Mouse (Mus musculus): ENCODE measurements around the gene Nucb1. TPM values are rescaled to one million over a fixed set of nuclear protein-coding genes. Genes with fewer than 3 reads are reported as not detected.
"Not testable (repeated sequence)": the region's sequence is repeated elsewhere in the genome, so short reads cannot be mapped to it uniquely, and the experiment has no call there.

The Nucb1 gene
- total RNA-seq, 2 experiments from 2014 or later, result 97.1 to 109 TPM

GRCm38 (mm10) chr7:45525809-45526473 is 15.7 kb upstream of the Nucb1 start, which contains the start of the genes Ppp1r15a and Plekha4:
Gene Ppp1r15a (minus strand): TSS chr7:45526268.
Gene Plekha4 (plus strand): TSS chr7:45526330.
- DNase-seq (ENCODE audit: low spot score in 2 of 2), result peak; percentile 96 to 97

GRCm38 (mm10) chr7:45524841-45525621 is 14.8 kb upstream of the Nucb1 start:
- DNase-seq (ENCODE audit: low spot score in 2 of 2), result no peak

GRCm38 (mm10) chr7:45523678-45524170 is 13.5 kb upstream of the Nucb1 start:
- DNase-seq (ENCODE audit: low spot score in 2 of 2), result no peak

GRCm38 (mm10) chr7:45522957-45523676 is 12.9 kb upstream of the Nucb1 start:
- DNase-seq (ENCODE audit: low spot score in 2 of 2), result no peak

GRCm38 (mm10) chr7:45522194-45522752 is 12.1 kb upstream of the Nucb1 start:
- DNase-seq (ENCODE audit: low spot score in 2 of 2), result no peak

- DNase-seq (ENCODE audit: low spot score in 2 of 2), result peak; percentile 85 to 92
Observed at GRCm38 (mm10) chr7:45521728-45522184, 11.6 kb upstream of the Nucb1 start.

GRCm38 (mm10) chr7:45520605-45521004 is 10.4 kb upstream of the Nucb1 start:
- no peak for DNase-seq (ENCODE audit: low spot score in 2 of 2)

GRCm38 (mm10) chr7:45519345-45520120 is 9.3 kb upstream of the Nucb1 start:
- DNase-seq (ENCODE audit: low spot score in 2 of 2), result no peak

- DNase-seq (ENCODE audit: low spot score in 2 of 2), result no peak
Observed at GRCm38 (mm10) chr7:45518618-45519017, 8.4 kb upstream of the Nucb1 start.

- DNase-seq (ENCODE audit: low spot score in 2 of 2), result not testable (repeated sequence)
Observed at GRCm38 (mm10) chr7:45516846-45517245, 6.6 kb upstream of the Nucb1 start.

GRCm38 (mm10) chr7:45515436-45515835 is 5.2 kb upstream of the Nucb1 start:
- no peak for DNase-seq (ENCODE audit: low spot score in 2 of 2)

GRCm38 (mm10) chr7:45514411-45514810 is 4.2 kb upstream of the Nucb1 start:
- no peak for DNase-seq (ENCODE audit: low spot score in 2 of 2)

GRCm38 (mm10) chr7:45509181-45509882 is 874 bp downstream of the Nucb1 start:
- DNase-seq (ENCODE audit: low spot score in 2 of 2), result no peak

- no peak for DNase-seq (ENCODE audit: low spot score in 2 of 2)
Observed at GRCm38 (mm10) chr7:45508561-45508960, 1.6 kb downstream of the Nucb1 start.

- DNase-seq (ENCODE audit: low spot score in 2 of 2), result no peak
Observed at GRCm38 (mm10) chr7:45507583-45507982, 2.6 kb downstream of the Nucb1 start.

- no peak for DNase-seq (ENCODE audit: low spot score in 2 of 2)
Observed at GRCm38 (mm10) chr7:45498427-45498826, 11.8 kb downstream of the Nucb1 start.

GRCm38 (mm10) chr7:45494548-45494947 is 15.7 kb downstream of the Nucb1 start:
- DNase-seq (ENCODE audit: low spot score in 2 of 2), result no peak

GRCm38 (mm10) chr7:45492951-45493350 is 17.3 kb downstream of the Nucb1 start:
- DNase-seq (ENCODE audit: low spot score in 2 of 2), result no peak

GRCm38 (mm10) chr7:45492225-45492844 is 17.9 kb downstream of the Nucb1 start:
- DNase-seq (ENCODE audit: low spot score in 2 of 2), result no peak

Measured in layer of hippocampus, postnatal 14 days (tissue).